Mouse (Mus musculus) gastrocnemius, postnatal 36 days (tissue): Measurements from ENCODE around the gene Fam83d. TPM values are rescaled to one million over a fixed set of nuclear protein-coding genes. Genes with fewer than 3 reads are reported as not detected.
"Not testable (repeated sequence)": the region's sequence is repeated elsewhere in the genome, so short reads cannot be mapped to it uniquely, and the experiment has no call there.

Experiments used
- DNase-seq, 2 experiments: peaks; one replicate each; pipeline ENCODE4 v3.0.0; 2022
- intact Hi-C: fragments of 180-260 bp; cut with DNase I; formaldehyde crosslinking; loops from one replicate; pipeline ENCODE4 v1.15.1; 2025
- long read RNA-seq, 2 experiments: library from polyadenylated mRNA; stranded (forward); transcript quantifications; one replicate each; pipeline ENCODE4 v2.0.0; 2021
- total RNA-seq, 2 experiments: library from RNA; stranded (reverse); gene quantifications; 2 replicates each; pipeline ENCODE4 v1.2.3; 2021

The Fam83d gene
- total RNA-seq = 1 to 10 TPM; 1.1 to 1.7 TPM
- long read RNA-seq, experiment 1, partial matches to known transcripts = 0 of 2 reads
- long read RNA-seq, experiment 1, other reads (novel, unspliced or antisense) = 2 of 2 reads
- long read RNA-seq, experiment 2, partial matches to known transcripts = 0 of 3 reads
- long read RNA-seq, experiment 2, other reads (novel, unspliced or antisense) = 0 of 3 reads

GRCm38 (mm10) chr2:158767742-158768339 is at the start of gene Fam83d:
Fam83d (plus strand) TSS chr2:158768093.
- intact Hi-C loops = loop anchor here (2.0 kb wide), 2 partner anchors 85 to 97 kb away; no protein-coding TSS in a partner anchor
- peak; percentile 91 to 95 for DNase-seq

GRCm38 (mm10) chr2:158718816-158719549 is 48.9 kb upstream of the Fam83d start:
- intact Hi-C loops = no loop called here
- DNase-seq = no peak

DNA sequence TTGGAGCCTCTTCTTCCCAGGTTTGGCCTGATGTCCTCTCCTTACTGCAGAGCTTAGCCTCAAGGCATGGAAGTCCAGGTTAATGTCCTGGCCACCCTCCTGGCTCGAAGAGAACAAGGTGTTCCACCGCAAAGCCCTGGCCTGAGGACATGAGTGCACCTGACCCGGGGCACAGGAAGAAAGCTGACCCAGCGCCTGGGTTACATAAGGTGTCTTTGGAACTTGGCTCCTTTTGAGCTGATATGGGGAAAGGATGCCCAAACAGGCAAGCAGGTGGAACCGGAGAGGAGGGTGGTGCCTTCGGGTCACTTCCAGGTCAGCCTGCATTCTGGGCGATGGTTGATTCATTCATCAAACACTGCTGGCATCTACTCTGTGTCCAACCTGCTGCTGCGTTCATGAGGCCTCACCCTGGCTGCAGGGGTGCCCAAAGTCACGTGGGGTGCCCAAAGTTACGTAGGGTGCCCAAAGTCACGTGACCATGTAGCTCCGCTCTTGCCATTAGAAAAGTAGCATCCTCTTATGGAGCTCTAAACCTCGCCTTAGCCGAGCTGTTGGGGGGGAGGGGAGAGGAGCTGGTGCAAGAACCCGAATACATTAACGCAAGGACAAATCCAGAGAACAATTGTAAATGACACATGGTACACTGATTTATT is 47.0 kb upstream of the Fam83d start:
- DNase-seq = no peak
- intact Hi-C loops = no loop called here

DNA sequence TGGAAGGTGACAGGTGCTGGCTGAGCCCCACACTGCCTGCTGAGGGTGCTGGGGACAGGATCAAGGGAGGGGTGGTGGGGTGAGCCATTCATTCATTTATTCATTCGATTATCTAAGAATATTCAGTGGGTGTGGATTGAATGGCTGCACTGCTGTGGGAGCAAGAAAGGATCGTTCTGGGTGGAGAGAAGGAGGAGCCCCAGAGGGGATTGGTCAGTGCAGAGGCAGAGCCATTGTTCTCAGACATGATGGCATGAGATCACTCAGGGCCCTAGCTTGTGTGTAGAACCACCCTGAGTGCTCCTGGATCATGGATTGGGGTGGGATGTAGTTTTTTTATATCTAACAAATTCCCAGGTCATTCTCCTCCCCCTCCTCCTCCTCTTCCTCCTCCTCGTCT is 46.4 kb upstream of the Fam83d start:
- intact Hi-C loops = no loop called here
- DNase-seq = no peak

DNA sequence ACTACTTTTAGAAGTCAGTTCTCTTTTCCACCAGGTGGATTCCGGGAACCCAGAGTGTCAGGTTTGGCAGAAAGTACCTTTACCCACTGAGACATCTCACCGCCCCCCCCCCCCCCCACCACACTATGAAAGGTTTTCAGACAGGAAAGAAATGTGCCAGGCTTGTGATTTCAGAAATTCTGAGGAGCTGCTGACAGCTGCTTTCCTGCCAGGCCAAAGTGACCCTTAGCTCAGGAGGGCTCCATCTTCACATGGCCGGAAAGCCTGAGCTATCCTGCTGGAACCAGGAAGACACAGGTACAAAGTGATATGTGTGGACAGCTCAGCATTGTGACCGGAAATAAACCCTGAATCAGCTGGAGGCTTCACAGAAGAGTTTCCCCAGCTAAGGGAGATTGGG is 45.8 kb upstream of the Fam83d start:
- intact Hi-C loops = no loop called here
- no peak for DNase-seq

- intact Hi-C loops = no loop called here
- DNase-seq = peak in 1 of 2 experiments; percentile 8
Measured at GRCm38 (mm10) chr2:158722991-158723551, 44.8 kb upstream of the Fam83d start.

- intact Hi-C loops = no loop called here
- DNase-seq = no peak
Measured at GRCm38 (mm10) chr2:158723806-158724205, 44.1 kb upstream of the Fam83d start.

GRCm38 (mm10) chr2:158726252-158726651 is 41.6 kb upstream of the Fam83d start:
- intact Hi-C loops = no loop called here

DNA sequence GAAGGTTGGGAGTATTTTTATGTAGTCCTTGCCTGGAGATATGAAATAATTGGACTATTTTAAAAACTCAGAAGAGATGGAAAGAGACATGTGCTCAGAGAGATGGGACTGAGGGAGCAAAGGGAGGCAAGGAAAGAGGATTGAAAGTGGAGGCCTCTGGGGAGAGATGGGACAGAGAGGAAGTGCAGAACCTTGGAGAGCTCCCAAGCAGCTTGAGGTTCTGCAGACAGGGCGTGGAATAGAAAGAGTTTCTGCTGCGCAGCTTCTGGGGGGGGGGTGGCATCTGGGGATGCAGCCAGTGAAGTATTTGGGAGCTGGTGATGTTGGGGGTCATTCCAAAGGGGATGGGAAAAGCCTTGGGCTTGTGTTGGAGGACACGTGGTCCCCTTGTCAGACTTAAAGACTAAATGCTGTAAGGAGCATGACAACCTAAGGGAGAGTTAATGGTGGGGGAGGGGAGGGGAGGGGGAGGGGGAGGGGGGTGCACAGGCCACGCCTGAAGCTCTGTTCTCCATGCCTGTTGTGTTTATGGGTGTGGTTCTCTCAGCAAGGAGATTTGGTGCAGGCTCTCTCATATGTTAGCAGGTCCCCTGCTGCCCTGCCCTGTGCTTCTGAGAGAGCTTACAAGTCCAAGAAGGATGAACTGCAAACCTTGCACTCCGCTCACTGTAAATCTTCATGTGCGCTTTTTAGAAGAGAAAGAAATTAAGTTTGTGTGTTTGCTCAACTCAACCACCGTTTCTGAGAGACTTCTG is 39.7 kb upstream of the Fam83d start:
- intact Hi-C loops = no loop called here

More at GRCm38 (mm10) chr2:158726252-158726651, 41.6 kb upstream of the Fam83d start:
- no peak for DNase-seq

GRCm38 (mm10) chr2:158730896-158731295 is 37.0 kb upstream of the Fam83d start:
- intact Hi-C loops = no loop called here
- DNase-seq = no peak

More for the DNA sequence above, 39.7 kb upstream of the Fam83d start:
- DNase-seq = peak in 1 of 2 experiments; percentile 7

DNA sequence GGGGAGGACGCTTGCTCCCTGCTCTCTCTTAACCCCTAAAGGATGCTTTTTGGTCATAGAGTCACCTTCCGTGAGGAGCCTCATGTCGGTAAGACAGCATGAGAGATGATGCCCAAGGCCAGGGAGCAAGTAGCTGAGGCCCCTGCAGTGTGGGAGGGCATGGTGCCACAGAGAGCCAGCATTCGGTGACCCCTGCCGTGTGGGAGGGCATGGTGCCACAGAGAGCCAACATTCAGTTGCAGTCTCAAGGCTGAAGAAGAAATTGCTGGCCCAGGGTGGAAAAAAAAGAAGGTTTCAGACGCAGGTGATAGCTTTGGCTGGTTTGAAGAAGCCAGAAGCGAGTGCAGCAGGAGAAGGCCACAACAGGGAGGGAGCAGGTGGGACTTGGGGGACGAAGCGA is 35.4 kb upstream of the Fam83d start:
- intact Hi-C loops = no loop called here
- no peak for DNase-seq

DNA sequence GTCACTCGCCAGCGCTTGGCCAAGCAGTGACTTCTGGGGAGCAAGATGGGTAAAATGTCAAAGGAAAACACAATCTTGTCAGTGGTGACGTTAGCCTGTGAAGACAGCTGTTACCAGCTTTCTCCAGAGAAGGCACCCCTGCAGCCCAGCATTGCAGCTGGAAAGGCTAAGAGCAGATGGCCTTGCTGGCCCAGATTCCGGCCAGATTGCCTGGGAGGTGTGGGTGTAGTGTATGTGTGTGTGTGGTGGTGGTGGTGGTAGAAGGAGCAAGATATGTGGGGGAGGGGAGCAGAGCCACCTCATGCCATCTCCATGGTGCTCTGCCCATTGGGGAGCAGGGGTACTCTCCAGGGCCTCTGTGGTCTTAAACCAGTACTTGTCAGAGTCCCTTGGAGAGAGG is 34.8 kb upstream of the Fam83d start:
- DNase-seq = no peak
- intact Hi-C loops = no loop called here

DNA sequence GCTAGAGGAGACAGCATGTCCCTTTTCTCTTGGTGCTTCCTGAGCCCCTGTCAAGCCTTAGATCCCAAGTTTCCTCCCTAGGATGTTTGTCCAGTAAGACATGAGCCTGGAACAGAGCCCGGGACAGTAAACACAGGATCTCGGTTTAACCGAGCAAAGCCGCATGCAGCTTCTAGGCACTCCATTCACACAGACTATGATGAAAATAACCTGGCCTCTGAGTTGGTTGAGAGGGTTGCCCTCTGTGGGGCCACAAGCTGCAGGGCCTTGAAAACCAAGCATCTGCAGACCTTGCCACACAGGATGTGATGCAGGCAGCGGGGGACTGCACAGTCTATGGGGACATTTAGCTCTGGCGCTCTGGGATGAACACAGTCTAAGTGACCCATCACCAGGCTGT is 34.0 kb upstream of the Fam83d start:
- peak in 1 of 2 experiments; percentile 13 for DNase-seq
- intact Hi-C loops = no loop called here

DNA sequence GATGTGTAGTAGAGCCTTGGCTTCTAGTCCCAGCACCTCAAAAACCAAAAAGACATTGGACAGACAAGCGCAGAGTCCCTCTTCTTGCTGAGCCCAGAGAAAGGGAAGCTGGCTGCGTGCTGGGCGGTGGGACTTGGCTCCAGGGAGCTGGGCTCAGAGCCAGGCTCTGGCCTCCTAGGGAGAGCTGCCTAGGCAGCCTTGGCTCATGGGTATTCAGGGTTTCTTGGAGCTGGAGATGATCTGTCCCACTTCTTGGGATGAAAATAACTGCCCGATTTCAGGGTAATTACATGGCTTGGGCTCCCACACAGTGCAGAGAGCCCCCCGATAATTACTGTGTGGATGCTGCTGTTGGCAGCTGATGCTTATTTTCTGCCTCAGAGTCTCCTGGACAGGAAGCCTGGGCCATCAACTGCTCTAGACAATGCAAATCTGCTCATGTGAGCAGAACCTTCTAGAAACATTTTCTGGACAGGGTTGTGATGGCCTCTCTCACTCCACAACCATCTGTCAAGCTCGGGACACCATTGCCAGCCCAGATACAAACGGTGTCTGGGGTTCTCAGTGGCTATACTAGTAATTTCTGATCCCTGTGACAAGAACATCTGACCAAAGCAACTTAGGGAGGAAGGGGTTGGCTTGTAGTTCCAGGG is 33.3 kb upstream of the Fam83d start:
- no peak for DNase-seq
- intact Hi-C loops = no loop called here

DNA sequence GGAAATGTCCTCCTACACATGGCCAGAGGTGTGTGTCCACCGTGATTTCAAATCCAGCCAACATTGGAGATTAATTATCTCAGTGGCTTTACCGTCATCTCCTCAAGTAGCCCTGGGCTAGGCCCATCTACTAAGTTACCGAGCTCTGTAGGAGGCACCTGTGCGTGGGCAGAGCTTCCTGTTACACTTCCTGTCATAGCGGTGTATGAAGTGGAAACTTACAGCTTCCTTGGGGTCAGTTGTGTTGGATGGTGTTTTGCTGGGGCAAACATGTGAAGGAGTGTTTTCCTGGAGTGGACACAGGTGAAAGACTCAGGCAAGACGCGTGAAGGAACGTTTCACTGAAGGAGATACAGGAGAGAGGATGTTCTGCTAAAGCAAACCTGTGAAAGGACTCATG is 32.6 kb upstream of the Fam83d start:
- DNase-seq = no peak
- intact Hi-C loops = no loop called here

DNA sequence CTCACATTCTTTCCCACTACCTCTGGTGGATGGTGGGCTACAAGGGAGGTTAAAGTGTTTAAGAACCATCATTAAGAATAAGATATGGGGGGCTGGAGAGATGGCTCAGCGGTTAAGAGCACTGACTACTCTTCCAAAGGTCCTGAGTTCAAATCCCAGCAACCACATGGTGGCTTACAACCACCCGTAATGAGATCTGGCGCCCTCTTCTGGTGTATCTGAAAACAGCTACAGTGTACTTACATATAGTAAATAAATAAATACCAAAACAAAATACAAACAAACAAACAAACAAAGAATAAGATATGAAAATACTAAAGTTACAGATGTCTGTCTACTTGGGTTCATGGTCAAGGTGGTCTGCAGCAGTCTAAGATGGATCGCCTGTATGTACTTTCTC is 31.6 kb upstream of the Fam83d start:
- DNase-seq = not testable (repeated sequence)

GRCm38 (mm10) chr2:158738591-158738990 is 29.3 kb upstream of the Fam83d start:
- intact Hi-C loops = no loop called here
- no peak for DNase-seq

More for the DNA sequence above, 31.6 kb upstream of the Fam83d start:
- intact Hi-C loops = not testable (repeated sequence)

- no peak for DNase-seq
- intact Hi-C loops = no loop called here
Measured at GRCm38 (mm10) chr2:158739113-158739512, 28.8 kb upstream of the Fam83d start.

DNA sequence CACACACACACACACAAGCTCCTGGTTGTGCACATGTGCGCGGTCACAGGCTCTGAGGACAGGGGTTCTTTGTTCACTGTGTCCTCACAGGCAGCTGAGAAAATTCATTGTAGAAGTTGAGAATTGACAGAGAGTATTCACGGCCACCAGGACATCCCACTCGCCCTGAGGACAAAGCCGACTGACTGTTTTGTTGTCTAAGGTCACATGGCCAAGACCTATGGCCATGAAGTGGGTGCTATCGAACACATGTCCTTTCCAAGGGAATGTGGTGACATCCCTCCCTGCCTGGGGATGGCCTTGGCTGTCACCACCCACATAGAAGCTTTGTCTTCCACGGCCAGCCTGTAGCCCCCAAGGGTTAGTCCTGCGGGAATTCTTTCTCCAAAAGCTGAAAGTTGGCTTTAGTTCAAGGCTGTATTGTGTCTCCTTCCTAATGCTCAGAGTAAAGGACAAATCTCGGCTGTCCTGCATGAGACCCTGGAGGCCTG is 26.8 kb upstream of the Fam83d start:
- intact Hi-C loops = loop anchor here (5.0 kb wide), 1 partner anchor 74 kb away; the partner anchor contains the start of gene Ppp1r16b

More for the DNA sequence above, 26.8 kb upstream of the Fam83d start:
- DNase-seq = no peak
